Mouse (Mus musculus) midbrain, postnatal 0 days (tissue): ENCODE data around the gene Cep131. TPM values are rescaled to one million over a fixed set of nuclear protein-coding genes. Genes with fewer than 3 reads are reported as not detected.

ENCODE experiments used
- ATAC-seq: fragments of 200-750 bp; cut with Nextera tagmentation; 2 replicates; pipeline ENCODE4 v1.8.0; 2017; ENCODE audit warnings: moderate number of reproducible peaks, mild to moderate bottlenecking, moderate TSS enrichment, moderate library complexity; ENCODE audit not compliant: low FRiP score
- DNase-seq: peaks from one replicate; pipeline ENCODE4 v3.0.0-alpha.2; 2015; ENCODE audit warnings: low spot score
- H3K27ac ChIP-seq: fragments of 300-500 bp; sonication (generic); 2 replicates; pipeline ENCODE4 v1.5.1; 2014; ENCODE audit warnings: low read depth, mild to moderate bottlenecking, low read length, mixed read lengths
- H3K27me3 ChIP-seq: fragments of 300-500 bp; sonication (generic); 2 replicates; pipeline ENCODE4 v1.6.1; 2014; ENCODE audit warnings: low read length, control low read depth, mixed read lengths; ENCODE audit not compliant: insufficient read depth
- H3K36me3 ChIP-seq: fragments of 300-500 bp; sonication (generic); 2 replicates; pipeline ENCODE4 v1.6.1; 2014; ENCODE audit warnings: low read length, control low read depth, mixed read lengths; ENCODE audit not compliant: insufficient read depth
- H3K4me1 ChIP-seq: fragments of 300-500 bp; sonication (generic); 2 replicates; pipeline ENCODE4 v1.6.1; 2014; ENCODE audit warnings: mild to moderate bottlenecking, control low read depth, antibody characterized with exemption, low read length, mixed read lengths; ENCODE audit not compliant: insufficient read depth
- H3K4me2 ChIP-seq: fragments of 300-500 bp; sonication (generic); 2 replicates; pipeline ENCODE4 v1.6.1; 2014; ENCODE audit warnings: low read depth, mild to moderate bottlenecking, low read length, mixed read lengths; ENCODE audit not compliant: poor library complexity, severe bottlenecking
- H3K4me3 ChIP-seq: fragments of 300-500 bp; sonication (generic); 2 replicates; pipeline ENCODE4 v1.5.1; 2014; ENCODE audit warnings: low read depth, mild to moderate bottlenecking, low read length, moderate library complexity
- H3K9ac ChIP-seq: fragments of 300-500 bp; sonication (generic); replicated peaks from 2 replicates; pipeline ENCODE4 v1.6.1; 2014; ENCODE audit warnings: mild to moderate bottlenecking, low read length, moderate library complexity, mixed read lengths; ENCODE audit not compliant: poor library complexity, severe bottlenecking
- H3K9me3 ChIP-seq: fragments of 300-500 bp; sonication (generic); 2 replicates; pipeline ENCODE4 v1.6.1; 2016; ENCODE audit warnings: low read length, control low read depth
- CTCF ChIP-seq: IDR thresholded peaks from 2 replicates; pipeline ENCODE4 v1.5.1; 2016; ENCODE audit warnings: antibody characterized with exemption, mild to moderate bottlenecking
- WGBS: fragments of 180-500 bp; shearing (Covaris S2); extraction: QIAGEN DNeasy Blood & Tissue Kit; methylation state at CpG from one replicate; pipeline ENCODE4 v1.1.7; 2014; 5-methylcytosine and 5-hydroxymethylcytosine counted together
- microRNA counts: library from miRNA; unstranded; fragments of <30 nt; microRNA quantifications from one replicate; lab custom pipeline; 2015
- microRNA-seq: library from miRNA; unstranded; fragments of <30 nt; microRNA quantifications from one replicate; pipeline ENCODE4, GENCODE M21; 2016; ENCODE audit warnings: borderline number of aligned reads
- polyA plus RNA-seq: library from polyadenylated mRNA; unstranded; fragments of >200 nt; fragmentation: Nextera tagmentation; extraction: Ambion mirVana; gene quantifications from 2 replicates; pipeline ENCODE4 v1.2.1, GENCODE M21; 2015
- total RNA-seq: library from RNA; depleted of rRNA; stranded (reverse); fragments of >200 nt; gene quantifications from 2 replicates; pipeline ENCODE4 v1.2.3, GENCODE M21; 2014; rRNA removed

Gene Cep131
- total and polyA plus RNA-seq, 2 experiments from 2014 or later = 19.0 to 27.7 TPM

DNA sequence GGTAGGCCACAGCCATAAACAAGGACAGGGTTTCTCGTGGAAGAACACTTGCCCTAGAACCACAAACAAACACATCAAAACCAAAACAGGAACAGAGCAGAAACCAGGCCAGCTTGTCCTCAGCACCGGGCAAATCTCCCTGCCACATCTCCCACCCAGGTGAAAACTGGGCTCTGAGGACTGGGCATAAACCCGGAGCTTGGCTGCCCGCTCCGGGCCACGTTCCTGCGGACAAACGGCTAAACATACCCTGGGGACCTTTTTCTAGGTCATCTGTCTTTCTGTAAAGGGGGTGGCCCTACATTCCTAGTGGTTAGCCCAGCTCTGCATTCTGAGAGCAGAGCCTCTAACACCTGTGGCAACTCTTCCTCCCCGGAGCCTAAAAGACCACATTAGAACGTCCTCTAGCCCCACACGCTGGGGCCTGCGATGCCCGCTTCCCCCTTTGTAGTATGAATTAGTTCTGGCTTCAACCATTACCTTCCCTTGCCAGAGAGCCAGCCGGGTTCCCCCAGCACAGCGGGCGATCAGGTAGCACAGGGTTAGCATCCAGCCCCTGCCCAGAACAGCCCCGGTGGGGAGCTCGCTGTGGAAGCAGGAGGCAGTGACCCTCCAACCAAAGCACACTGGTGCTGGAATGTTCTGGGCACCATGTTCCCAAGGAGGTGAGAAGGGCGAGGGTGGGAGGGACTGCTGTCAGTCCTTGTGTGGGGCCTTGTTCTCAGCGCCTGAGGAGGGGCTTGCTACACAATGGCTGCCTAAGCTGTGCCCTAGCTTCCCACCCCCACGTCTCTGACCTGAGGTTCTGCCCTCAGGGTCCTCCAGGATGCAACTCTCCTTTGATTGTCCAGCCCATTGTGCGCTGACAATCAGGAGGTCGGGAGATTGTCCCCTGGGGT, 66.8 kb downstream of the Cep131 start:
- H3K4me1 ChIP-seq = peaks cover 14% of the 10 kb centered on the region
- no peaks in the 10 kb centered on the region for H3K27me3 ChIP-seq
- H3K4me2 ChIP-seq = no peak overlapping the region
- DNase-seq (no peak), ATAC-seq (no peak)
- no peak overlapping the region; the same call in 1 of the 2 replicates for H3K9ac ChIP-seq
- WGBS = 46% methylated on average over 23 of the region's 23 CpGs
- no peak for TF ChIP-seq CTCF
- no peak overlapping the region for H3K27ac ChIP-seq
- H3K36me3 ChIP-seq = peaks cover 26% of the 10 kb centered on the region
- no peaks in the 10 kb centered on the region for H3K9me3 ChIP-seq
- no peak overlapping the region for H3K4me3 ChIP-seq

DNA sequence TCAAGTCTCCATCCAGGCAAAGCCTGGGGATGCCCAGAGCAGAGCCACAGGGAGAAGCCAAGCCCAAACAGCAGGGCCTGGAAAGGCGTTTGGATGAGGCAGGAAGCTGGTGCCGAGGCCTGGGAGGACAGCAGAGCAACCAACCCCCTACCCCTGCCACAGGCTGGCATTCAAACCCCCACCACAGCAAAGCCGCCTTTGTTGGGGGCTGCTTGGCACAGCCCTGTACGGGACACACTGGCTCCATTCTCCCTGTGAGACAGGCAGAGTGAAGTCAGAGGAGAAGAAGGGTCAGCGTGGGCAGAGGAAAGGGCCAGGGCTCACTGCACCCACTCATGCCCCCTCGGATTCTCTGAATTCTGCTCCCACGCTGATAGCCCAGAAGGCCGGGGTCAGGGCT, 69.6 kb downstream of the Cep131 start:
- ATAC-seq = no peak
- no peak overlapping the region; the same call in 1 of the 2 replicates for H3K27ac ChIP-seq

DNA sequence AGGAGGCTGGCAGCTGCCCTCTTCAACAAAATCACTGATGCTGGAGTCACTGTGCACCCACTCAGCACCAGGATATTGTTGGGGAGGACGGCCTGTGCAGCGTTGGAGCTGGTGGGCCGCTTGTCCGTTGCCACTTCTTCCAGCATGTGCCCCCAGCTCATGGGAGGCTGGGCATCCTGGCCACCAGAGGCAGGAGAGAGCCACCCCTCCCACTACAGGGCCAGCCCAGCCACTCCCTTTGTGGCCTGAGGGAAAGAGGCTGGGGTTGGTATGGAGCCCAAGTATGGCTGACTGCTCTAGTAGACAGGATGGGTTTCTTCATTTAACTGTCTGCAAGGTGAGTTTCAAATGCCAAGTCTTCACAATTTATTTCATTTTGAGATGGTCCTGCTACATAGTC, 71.9 kb downstream of the Cep131 start:
- Histone ChIP-seq H3K4me1 (peaks cover 4% of the 10 kb centered on the region; the same call in 1 of the 2 replicates), H3K36me3 (peaks cover 57% of the 10 kb centered on the region), H3K9ac (no peak overlapping the region), H3K27me3 (no peaks in the 10 kb centered on the region), H3K27ac (no peak overlapping the region), H3K4me3 (no peak overlapping the region), H3K4me2 (no peak overlapping the region), H3K9me3 (no peaks in the 10 kb centered on the region)
- WGBS = 94% methylated on average over 4 of the region's 4 CpGs
- no peak for ATAC-seq
- peak; percentile 32; the same call in 1 of the 2 replicates for TF ChIP-seq CTCF
- DNase-seq = no peak

More for the DNA sequence above, 69.6 kb downstream of the Cep131 start:
- peaks cover 40% of the 10 kb centered on the region for H3K36me3 ChIP-seq
- no peak overlapping the region for H3K4me2 ChIP-seq
- peaks cover 7% of the 10 kb centered on the region; the same call in 1 of the 2 replicates for H3K4me1 ChIP-seq
- no peaks in the 10 kb centered on the region for H3K27me3 ChIP-seq
- WGBS = 75% methylated on average over 8 of the region's 8 CpGs
- no peak overlapping the region for H3K4me3 ChIP-seq
- no peak overlapping the region for H3K9ac ChIP-seq
- no peak for TF ChIP-seq CTCF
- DNase-seq = peak; percentile 37
- no peaks in the 10 kb centered on the region for H3K9me3 ChIP-seq

MicroRNAs encoded within 50 kb of the gene (microRNA counts, 519-probe panel; counts per million panel counts)
- microRNA mmu-miR-338-3p (lab: Ali Mortazavi, UCI) (3,859 counts per million, percentile 79 among the panel's probes with 10 or more counts), microRNA mmu-miR-338-5p (lab: Ali Mortazavi, UCI) (528 counts per million, percentile 58 among the panel's probes with 10 or more counts)

Small RNAs within 50 kb of the gene (microRNA-seq; reads per million reads assigned to microRNA genes)
- gene Gm25948 (not detected), gene Mir3065 (not detected), gene Mir338 (not detected)

Other genes with a start within 250 kb of the Cep131 start
- gene Chmp6, start 173.4 kb downstream of the Cep131 start, total RNA-seq = 79.5 and 101 TPM in 2 replicates
- gene Chmp6, start 173.4 kb downstream of the Cep131 start, polyA plus RNA-seq = 121 and 129 TPM in 2 replicates
- gene Baiap2, start 144.1 kb downstream of the Cep131 start, total RNA-seq = 23.8 and 32.7 TPM in 2 replicates
- gene Baiap2, start 144.1 kb downstream of the Cep131 start, polyA plus RNA-seq = 18.0 TPM in 2 replicates
- gene Aatk, start 39.7 kb downstream of the Cep131 start, total RNA-seq = 170 and 178 TPM in 2 replicates
- gene Aatk, start 39.7 kb downstream of the Cep131 start, polyA plus RNA-seq = 44.9 and 46.9 TPM in 2 replicates
- gene Tepsin, start 11.9 kb upstream of the Cep131 start, total RNA-seq = 28.6 and 32.1 TPM in 2 replicates
- gene Tepsin, start 11.9 kb upstream of the Cep131 start, polyA plus RNA-seq = 14.9 and 17.6 TPM in 2 replicates
- gene Ndufaf8, start 12.1 kb upstream of the Cep131 start, total RNA-seq = 32.9 and 64.8 TPM in 2 replicates
- 56.8 and 57.0 TPM in 2 replicates for gene Ndufaf8, start 12.1 kb upstream of the Cep131 start, polyA plus RNA-seq
- 171 and 175 TPM in 2 replicates for gene Slc38a10, start 64.5 kb upstream of the Cep131 start, total RNA-seq
- 108 and 111 TPM in 2 replicates for gene Slc38a10, start 64.5 kb upstream of the Cep131 start, polyA plus RNA-seq
- gene Bahcc1, start 146.1 kb upstream of the Cep131 start, total RNA-seq = 39.9 and 49.8 TPM in 2 replicates
- gene Bahcc1, start 146.1 kb upstream of the Cep131 start, polyA plus RNA-seq = 5.9 and 9.5 TPM in 2 replicates